ENCODE assay signal across 9 mouse cellular contexts in the genomic region with DNA sequence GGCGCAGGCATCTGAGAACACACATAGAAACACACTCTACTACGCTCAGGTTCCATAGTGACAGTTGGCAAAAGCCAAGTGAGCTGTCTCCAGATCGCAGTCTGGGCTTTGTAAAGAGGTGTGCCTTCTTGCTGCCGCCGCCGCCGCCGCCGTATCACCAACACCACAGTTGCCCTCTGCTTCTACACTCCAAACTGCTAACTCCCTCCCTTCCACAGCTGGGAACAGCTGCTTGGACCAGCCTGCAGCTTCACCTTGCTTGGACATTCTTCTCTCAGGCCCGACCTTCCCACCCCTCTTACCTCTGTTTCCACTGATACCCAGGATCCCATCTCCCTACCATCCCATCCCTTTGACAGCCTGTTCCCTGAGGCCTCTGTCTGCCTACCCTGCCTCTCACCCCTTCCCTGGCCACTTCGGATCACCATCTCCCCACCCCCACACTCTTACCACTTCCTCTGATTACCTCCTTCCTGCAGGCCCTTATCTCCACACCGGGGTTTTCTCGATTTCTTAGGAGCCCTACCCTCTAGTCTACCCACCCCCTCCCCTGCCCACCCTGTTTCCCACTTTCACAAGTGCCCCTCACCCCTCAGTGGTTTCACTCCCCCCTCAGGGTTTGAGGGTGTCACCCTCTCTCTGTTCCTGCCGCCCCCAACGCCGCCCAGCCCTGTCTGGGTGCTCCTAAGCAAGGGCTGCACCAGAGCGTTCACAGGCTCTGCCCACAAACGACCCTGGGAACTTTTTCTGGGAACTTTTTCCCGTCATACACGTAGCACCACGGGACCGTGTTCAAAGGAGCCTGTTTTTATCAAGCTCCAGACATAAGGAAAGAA. TPM values are rescaled to one million over a fixed set of nuclear protein-coding genes. Genes with fewer than 3 reads are reported as not detected.
DNase-seq lines count a peak whose midpoint lies in the region; ATAC-seq lines count a peak whose summit lies in the region.
"Had no signal": no experiment of that assay in that cellular context is flagged by ENCODE, and none has a peak within 500 bp of the region (broad histone marks: within the 10 kb centered on the region; RNA-seq: fewer than 3 reads in every experiment).

No protein-coding gene starts in this region.

- H3K4me1 ChIP-seq in lung, embryonic 15.5 days = peaks cover 18% of the 10 kb centered on the region
- H3K4me1 ChIP-seq in embryonic facial prominence, embryonic 10.5 days = peaks cover 58% of the 10 kb centered on the region
- peaks cover 51% of the 10 kb centered on the region for H3K4me1 ChIP-seq in limb, embryonic 15.5 days

- no peak overlapping the region for H3K27ac ChIP-seq in lung, embryonic 15.5 days
- peak overlapping the region; percentile 83 for H3K27ac ChIP-seq in embryonic facial prominence, embryonic 10.5 days (replicated peaks)
- H3K27ac ChIP-seq in limb, embryonic 15.5 days = peak overlapping the region; percentile 84

- H3K9me3 ChIP-seq in lung, embryonic 15.5 days = no peaks in the 10 kb centered on the region
- H3K9me3 ChIP-seq in embryonic facial prominence, embryonic 10.5 days = no peaks in the 10 kb centered on the region
- H3K9me3 ChIP-seq in limb, embryonic 15.5 days = no peaks in the 10 kb centered on the region

- no peak for DNase-seq in lung, postnatal 25 days (ENCODE audit: low spot score)
- peak; percentile 31 for DNase-seq in embryonic facial prominence, embryonic 10.5 days (ENCODE audit: low spot score)
- DNase-seq in thymus, postnatal 0 days (ENCODE audit: low spot score) = peak; percentile 58
- no peak for DNase-seq in left cerebral cortex, adult 11 months (ENCODE audit: low spot score)
- no peak for DNase-seq in ovary, postnatal 14 days (ENCODE audit: low spot score)
- no peak for DNase-seq in cerebellum, adult 9-10 months

- 36% methylated on average over 22 of the region's 22 CpGs for WGBS in lung, embryonic 15.5 days
- 52% methylated on average over 22 of the region's 22 CpGs for WGBS in embryonic facial prominence, embryonic 10.5 days
- WGBS in limb, embryonic 15.5 days = 41% methylated on average over 22 of the region's 22 CpGs

- H3K27me3 ChIP-seq in lung, embryonic 15.5 days = no peaks in the 10 kb centered on the region
- H3K27me3 ChIP-seq in embryonic facial prominence, embryonic 10.5 days (replicated peaks; ENCODE audit: low read depth, poor library complexity, severe bottlenecking) = no peaks in the 10 kb centered on the region
- H3K27me3 ChIP-seq in limb, embryonic 15.5 days = no peaks in the 10 kb centered on the region

- H3K9ac ChIP-seq in lung, embryonic 15.5 days = no peak overlapping the region
- H3K9ac ChIP-seq in limb, embryonic 15.5 days = no peak overlapping the region

- H3K4me2 ChIP-seq in lung, embryonic 15.5 days = peak overlapping the region; percentile 10; the same call in 1 of the 2 replicates
- no peak overlapping the region for H3K4me2 ChIP-seq in limb, embryonic 15.5 days

- ATAC-seq in lung, embryonic 15.5 days (ENCODE audit: borderline replicate concordance, extremely low read depth, low FRiP score, low TSS enrichment) = peak; percentile 46; the same call in 1 of the 2 replicates
- ATAC-seq in limb, embryonic 15.5 days (ENCODE audit: insufficient number of reproducible peaks, low FRiP score, low TSS enrichment, low read depth) = 0 out of 2 replicates have a peak, but pooled peaks have one; percentile 44

- peaks cover 4% of the 10 kb centered on the region; the same call in 1 of the 2 replicates for H3K36me3 ChIP-seq in lung, embryonic 15.5 days
- peaks cover 14% of the 10 kb centered on the region for H3K36me3 ChIP-seq in embryonic facial prominence, embryonic 10.5 days (replicated peaks)
- peaks cover 8% of the 10 kb centered on the region for H3K36me3 ChIP-seq in limb, embryonic 15.5 days

- H3K4me3 ChIP-seq in lung, embryonic 15.5 days = no peak overlapping the region
- peak overlapping the region; percentile 35 for H3K4me3 ChIP-seq in embryonic facial prominence, embryonic 10.5 days
- no peak overlapping the region for H3K4me3 ChIP-seq in limb, embryonic 15.5 days

RNA-seq across cellular contexts. Expression of a gene that starts 22.3 kb away (rescaled TPM):
- not detected in 2 replicates for polyA plus RNA-seq in lung, embryonic 15.5 days (2015; fragmentation: Nextera tagmentation; extraction: Ambion mirVana)
- not detected in 2 replicates for polyA plus RNA-seq in embryonic facial prominence, embryonic 10.5 days (2016; fragmentation: Nextera tagmentation; extraction: Ambion mirVana)
- polyA plus RNA-seq in limb, embryonic 15.5 days (2015; fragmentation: Nextera tagmentation; extraction: Ambion mirVana) = 0.12 TPM in 1 of 2 replicates, not detected in the other
- not detected in 2 replicates for polyA plus RNA-seq in thymus, postnatal 0 days (2015; fragmentation: Nextera tagmentation; extraction: Ambion mirVana)
- polyA plus RNA-seq: kidney, embryonic 14.5 days had no signal

RNA-seq across cellular contexts. Expression of a gene that starts 52.1 kb away (rescaled TPM):
- polyA plus RNA-seq in lung, embryonic 15.5 days (2015; fragmentation: Nextera tagmentation; extraction: Ambion mirVana) = 10.6 and 11.4 TPM in 2 replicates
- polyA plus RNA-seq in embryonic facial prominence, embryonic 10.5 days (2016; fragmentation: Nextera tagmentation; extraction: Ambion mirVana) = 19.1 and 19.6 TPM in 2 replicates
- polyA plus RNA-seq in limb, embryonic 15.5 days (2015; fragmentation: Nextera tagmentation; extraction: Ambion mirVana) = 11.2 and 11.7 TPM in 2 replicates
- 10.4 and 11.8 TPM in 2 replicates for polyA plus RNA-seq in thymus, postnatal 0 days (2015; fragmentation: Nextera tagmentation; extraction: Ambion mirVana)

RNA-seq across cellular contexts. Expression of a gene that starts 53.2 kb away (rescaled TPM):
- 94.3 and 98.9 TPM in 2 replicates for polyA plus RNA-seq in lung, embryonic 15.5 days (2015; fragmentation: Nextera tagmentation; extraction: Ambion mirVana)
- polyA plus RNA-seq in embryonic facial prominence, embryonic 10.5 days (2016; fragmentation: Nextera tagmentation; extraction: Ambion mirVana) = 128 and 134 TPM in 2 replicates
- polyA plus RNA-seq in limb, embryonic 15.5 days (2015; fragmentation: Nextera tagmentation; extraction: Ambion mirVana) = 116 and 118 TPM in 2 replicates
- polyA plus RNA-seq in thymus, postnatal 0 days (2015; fragmentation: Nextera tagmentation; extraction: Ambion mirVana) = 45.1 and 49.5 TPM in 2 replicates

Comparison
In these comparisons a context has a peak if more than half of its experiments do, and no peak if none do; other contexts are left out.
1. DNase-seq: peak in embryonic facial prominence, embryonic 10.5 days (single experiment) and thymus, postnatal 0 days (single experiment); none in lung, postnatal 25 days (single experiment), left cerebral cortex, adult 11 months (single experiment), ovary, postnatal 14 days (single experiment) and cerebellum, adult 9-10 months (single experiment).